Mouse (Mus musculus): ENCODE data around the gene Hsh2d. TPM values are rescaled to one million over a fixed set of nuclear protein-coding genes. Genes with fewer than 3 reads are reported as not detected.

Hsh2d gene
- polyA plus RNA-seq, 1 experiment from 2014 or later, result 0.08 TPM

Other genes starting within 250 kb of the Hsh2d start
- gene Zfp961, start 238.6 kb upstream of the Hsh2d start, polyA plus RNA-seq (2014; fragmentation: Nextera tagmentation; extraction: Ambion mirVana), result 16.2 and 16.7 TPM in 2 replicates
- gene Cyp4f18, start 180.0 kb upstream of the Hsh2d start, polyA plus RNA-seq (2014; fragmentation: Nextera tagmentation; extraction: Ambion mirVana), result 1.0 and 1.7 TPM in 2 replicates
- not detected in 2 replicates for gene Olfr372, start 148.4 kb upstream of the Hsh2d start, polyA plus RNA-seq (2014; fragmentation: Nextera tagmentation; extraction: Ambion mirVana)
- gene Olfr373, start 106.5 kb upstream of the Hsh2d start, polyA plus RNA-seq (2014; fragmentation: Nextera tagmentation; extraction: Ambion mirVana), result not detected in 2 replicates
- gene Olfr374, start 82.6 kb upstream of the Hsh2d start, polyA plus RNA-seq (2014; fragmentation: Nextera tagmentation; extraction: Ambion mirVana), result 0.03 and 0.17 TPM in 2 replicates
- gene Tpm4, start 54.7 kb upstream of the Hsh2d start, polyA plus RNA-seq (2014; fragmentation: Nextera tagmentation; extraction: Ambion mirVana), result 572 and 613 TPM in 2 replicates
- 75.2 and 85.1 TPM in 2 replicates for gene Rab8a, start 28.4 kb upstream of the Hsh2d start, polyA plus RNA-seq (2014; fragmentation: Nextera tagmentation; extraction: Ambion mirVana)
- 0.39 TPM in 1 of 2 replicates, not detected in the other for gene Cib3, start 23.2 kb downstream of the Hsh2d start, polyA plus RNA-seq (2014; fragmentation: Nextera tagmentation; extraction: Ambion mirVana)
- gene Gm11034, start 24.0 kb downstream of the Hsh2d start, polyA plus RNA-seq (2014; fragmentation: Nextera tagmentation; extraction: Ambion mirVana), result not detected in 2 replicates
- 57.6 and 59.0 TPM in 2 replicates for gene Fam32a, start 30.1 kb downstream of the Hsh2d start, polyA plus RNA-seq (2014; fragmentation: Nextera tagmentation; extraction: Ambion mirVana)
- gene Ap1m1, start 50.4 kb downstream of the Hsh2d start, polyA plus RNA-seq (2014; fragmentation: Nextera tagmentation; extraction: Ambion mirVana), result 85.2 and 107 TPM in 2 replicates
- gene Gm10282, start 115.6 kb downstream of the Hsh2d start, polyA plus RNA-seq (2014; fragmentation: Nextera tagmentation; extraction: Ambion mirVana), result 23.1 and 26.5 TPM in 2 replicates
- gene Klf2, start 129.4 kb downstream of the Hsh2d start, polyA plus RNA-seq (2014; fragmentation: Nextera tagmentation; extraction: Ambion mirVana), result 19.9 and 22.1 TPM in 2 replicates
- 50.2 and 56.4 TPM in 2 replicates for gene Eps15l1, start 231.8 kb downstream of the Hsh2d start, polyA plus RNA-seq (2014; fragmentation: Nextera tagmentation; extraction: Ambion mirVana)

Data from embryonic facial prominence, embryonic 14.5 days (tissue).